Mouse (Mus musculus): ENCODE measurements around the gene Hpgd.

Hpgd gene

GRCm38 (mm10) chr8:56323276-56323675 lies 28.9 kb downstream of the Hpgd start:
- no peak for DNase-seq (ENCODE audit: low read depth)

DNA sequence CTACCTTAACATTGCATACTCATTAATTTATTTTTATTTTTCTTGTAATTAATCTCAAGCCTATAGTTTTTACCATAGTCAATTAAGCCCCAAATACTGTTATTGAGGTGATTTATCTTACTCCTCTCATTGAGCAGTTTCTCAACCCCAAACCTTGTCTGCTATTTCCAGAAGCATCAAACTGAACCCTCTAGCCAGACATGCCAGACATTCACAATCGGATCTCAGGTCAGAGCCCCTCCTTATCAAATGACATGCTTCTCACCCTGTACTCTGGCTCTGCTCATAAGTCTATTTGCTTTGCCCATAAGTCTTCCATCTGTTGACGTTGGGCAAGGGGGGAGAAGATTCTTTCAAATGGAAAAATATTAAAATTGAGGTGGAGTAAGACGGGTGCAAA lies 33.3 kb downstream of the Hpgd start:
- no peak for DNase-seq (ENCODE audit: low read depth)

GRCm38 (mm10) chr8:56328130-56328542 lies 33.8 kb downstream of the Hpgd start:
- no peak for DNase-seq (ENCODE audit: low read depth)

- no peak for DNase-seq (ENCODE audit: low read depth)
These were observed 41.1 kb downstream of the Hpgd start for GRCm38 (mm10) chr8:56335390-56336000.

GRCm38 (mm10) chr8:56336771-56337170 lies 42.4 kb downstream of the Hpgd start:
- peak; percentile 17 for DNase-seq (ENCODE audit: low read depth)

DNA sequence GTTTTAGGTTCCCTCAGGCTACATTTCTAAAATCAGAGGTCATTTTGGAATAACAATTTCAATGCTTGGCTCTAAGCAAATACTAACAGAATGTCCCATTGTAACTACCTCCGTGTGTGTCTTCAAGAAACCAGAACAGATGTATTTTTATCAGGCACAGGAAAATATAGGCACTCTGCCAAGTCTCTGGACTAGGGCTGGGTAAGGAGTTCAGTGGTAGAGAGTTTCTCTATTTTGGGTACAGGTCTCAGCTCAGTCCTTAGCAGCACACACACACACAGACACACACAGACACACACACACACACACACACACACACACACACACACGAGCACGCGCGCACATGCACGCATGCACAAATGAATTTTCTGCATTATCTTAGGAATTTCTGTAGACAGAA lies 49.1 kb downstream of the Hpgd start:
- DNase-seq (ENCODE audit: low read depth) = no peak

DNA sequence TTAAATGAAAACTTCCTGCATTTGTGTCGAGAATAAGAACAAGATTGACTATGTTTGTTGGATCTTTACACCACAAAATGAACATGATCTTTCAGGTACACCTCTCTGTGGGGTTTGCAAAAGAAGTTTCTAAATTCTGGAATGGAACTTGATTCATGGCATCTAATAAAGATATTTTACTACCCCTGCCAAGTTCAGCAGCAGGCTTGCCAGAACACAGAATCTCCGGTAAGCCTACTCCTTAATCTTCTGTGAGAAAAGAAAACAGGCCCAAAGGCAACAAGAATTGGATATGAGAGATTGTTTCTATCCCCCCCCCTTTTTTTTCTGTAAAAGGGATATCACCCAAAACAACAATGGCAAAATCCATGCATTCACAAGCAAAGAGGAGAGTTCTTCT lies 49.6 kb downstream of the Hpgd start:
- DNase-seq (ENCODE audit: low read depth) = no peak

DNA sequence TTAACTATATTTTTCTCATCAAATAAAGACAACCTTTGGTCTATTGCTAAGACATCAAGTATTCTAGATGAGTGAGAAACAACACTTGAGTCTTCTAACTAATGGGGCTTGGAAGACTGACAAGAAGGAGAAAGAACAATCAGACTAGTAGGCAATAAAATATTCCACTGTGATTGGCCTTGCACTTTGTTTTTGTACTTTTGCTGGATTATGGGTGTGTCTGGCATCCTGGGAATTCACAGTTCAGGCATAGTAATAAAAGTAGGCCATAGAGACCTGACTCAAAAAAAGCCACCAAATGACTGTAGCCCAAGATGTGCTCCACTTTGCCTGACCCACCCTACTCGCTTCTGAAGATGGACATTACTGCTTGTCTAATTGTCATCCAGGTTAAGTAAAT lies 50.0 kb downstream of the Hpgd start:
- no peak for DNase-seq (ENCODE audit: low read depth)

DNA sequence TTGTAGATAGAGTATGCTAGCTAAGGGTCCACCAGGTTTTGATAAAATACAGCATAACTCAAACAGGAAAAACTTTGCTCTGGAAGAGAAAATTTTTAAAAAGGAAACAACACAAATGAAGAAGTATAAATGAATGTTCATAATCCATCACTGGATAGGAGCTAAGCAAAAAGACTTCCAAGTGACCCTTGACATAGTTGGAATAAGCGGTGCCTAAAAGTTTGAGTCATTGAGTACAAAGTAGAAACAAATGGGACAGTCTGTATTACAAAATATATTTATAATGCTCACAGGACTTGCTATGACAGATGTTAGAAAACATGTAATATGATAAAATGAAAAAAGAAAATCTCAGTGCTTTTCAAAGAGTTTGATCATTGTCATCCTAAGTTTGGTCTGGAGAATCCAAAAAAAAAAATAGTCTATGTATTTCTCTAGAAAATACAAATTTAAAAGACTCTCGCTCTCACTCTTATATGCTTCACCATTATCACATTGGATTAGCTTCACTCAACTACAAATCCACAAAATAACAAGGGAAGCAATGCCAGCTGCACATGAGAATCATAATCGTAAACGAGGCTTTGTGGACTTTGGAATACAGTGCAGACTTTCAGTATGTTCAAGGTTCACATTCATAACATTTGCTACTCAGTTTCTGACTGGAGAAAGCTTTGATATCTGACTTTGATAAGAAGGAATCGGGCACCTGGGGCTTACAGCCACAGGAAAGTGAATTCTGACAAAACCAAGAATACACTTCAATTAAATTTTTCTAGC lies 51.4 kb downstream of the Hpgd start:
- no peak for DNase-seq (ENCODE audit: low read depth)

DNA sequence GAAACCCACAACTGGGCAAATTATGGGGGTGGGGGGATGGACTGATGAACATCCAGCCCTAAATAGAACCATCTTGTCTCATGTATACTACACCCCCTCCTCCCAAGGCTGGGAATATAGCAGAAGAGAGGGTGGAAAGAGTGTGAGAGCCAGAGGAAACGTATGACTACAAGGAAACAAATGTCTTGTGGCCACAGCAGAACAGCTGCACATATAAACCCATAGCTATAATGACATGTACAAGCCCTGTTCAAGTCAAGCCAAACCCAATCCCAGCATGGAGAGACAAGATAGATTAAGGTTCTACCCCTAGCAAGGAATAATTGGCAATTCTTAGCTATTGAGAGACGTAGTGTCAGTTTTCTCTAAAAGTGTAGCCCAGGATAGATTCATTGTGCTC lies 68.8 kb downstream of the Hpgd start:
- no peak for DNase-seq (ENCODE audit: low read depth)

All from 416B (cell line).